Mouse (Mus musculus): Measurements from ENCODE around the gene Mmp11. TPM values are rescaled to one million over a fixed set of nuclear protein-coding genes. Genes with fewer than 3 reads are reported as not detected.

Mmp11 gene
- polyA plus RNA-seq, 1 experiment: 4.1 TPM

DNA sequence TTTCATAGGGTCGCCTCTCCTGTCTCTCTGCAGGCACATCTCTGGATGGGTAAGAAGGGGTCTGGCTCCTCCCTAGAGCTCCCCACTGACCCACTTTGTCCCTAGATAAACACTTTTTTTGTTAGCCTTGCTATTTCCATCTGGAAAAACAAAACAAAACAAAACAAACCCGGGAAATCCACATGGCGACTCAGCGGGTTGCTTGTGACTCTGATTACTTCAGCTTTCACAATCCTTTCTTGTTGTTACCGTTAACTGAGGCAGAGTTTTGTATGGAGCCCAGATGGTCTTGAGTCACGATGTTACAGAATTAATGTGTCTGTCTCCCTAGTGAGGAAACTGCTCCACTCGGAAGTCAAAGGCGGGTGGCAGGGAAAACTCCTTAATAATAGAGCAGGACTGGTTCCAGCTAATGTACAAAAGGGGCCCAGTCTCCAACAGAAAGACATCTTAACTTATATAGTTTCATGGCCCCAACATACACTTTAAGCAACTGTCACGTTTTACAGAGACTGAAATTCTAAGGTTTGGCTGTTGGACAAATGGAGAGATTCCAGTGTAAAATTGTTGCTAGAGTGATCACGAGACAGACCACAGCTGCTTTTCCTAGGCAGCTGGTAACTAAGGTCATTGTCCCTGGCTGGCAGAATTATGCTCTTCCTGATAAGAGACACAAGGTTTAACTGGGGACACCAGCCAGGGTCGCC is 7.9 kb upstream of the Mmp11 start:
- Histone ChIP-seq H3K4me1 (ENCODE audit: control insufficient read depth, insufficient read depth, insufficient read length, low read length) (peaks cover 5% of the 10 kb centered on the region; the same call in 1 of the 2 replicates), H3K27ac (replicated peaks; ENCODE audit: low read depth, low read length) (peak overlapping the region; percentile 59), H3K4me3 (ENCODE audit: insufficient read depth, low read depth, low read length) (no peak overlapping the region)

DNA sequence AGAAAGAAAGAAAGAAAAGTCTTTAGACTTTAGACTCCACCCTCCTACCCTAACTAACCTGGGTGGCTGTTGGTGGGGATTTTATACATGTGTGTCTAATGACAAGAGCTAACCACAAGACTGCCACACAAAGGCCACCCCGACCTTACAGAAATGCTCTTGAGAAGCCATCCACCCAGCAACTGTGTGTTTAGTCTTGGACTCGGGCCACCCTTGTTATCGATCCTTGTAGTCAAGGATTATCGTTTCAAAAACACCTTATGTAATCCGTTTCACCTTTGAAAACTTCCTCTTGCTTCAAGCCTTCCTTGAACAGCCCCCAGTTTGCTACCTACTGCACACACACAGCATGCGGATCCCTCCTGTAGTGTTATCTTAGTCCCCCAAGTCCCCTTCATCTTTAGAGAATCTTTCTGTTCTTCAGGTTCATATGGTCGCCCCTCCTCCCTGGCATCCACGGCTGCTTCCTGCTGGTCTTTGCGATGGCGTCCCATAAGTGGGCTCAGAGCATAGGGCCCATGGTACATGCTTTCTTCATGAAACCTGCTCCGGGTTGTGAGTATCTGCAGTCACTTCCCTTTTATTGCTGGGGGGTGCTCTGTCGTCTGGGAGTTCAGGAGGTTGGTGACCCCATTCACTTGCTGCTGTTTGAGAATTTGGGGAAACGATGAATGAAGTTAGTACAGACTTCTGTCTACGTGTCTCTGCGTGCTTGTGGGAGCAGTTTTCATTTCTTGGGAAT is 6.6 kb upstream of the Mmp11 start, which contains the start of gene Vpreb3:
Vpreb3 (plus strand) TSS at position 322 of the 742 bp plus-strand sequence.
- peak within 1 kb of the TSS; percentile 59; the same call in 1 of the 2 replicates for H3K27ac ChIP-seq (replicated peaks; ENCODE audit: low read depth, low read length)
- H3K4me1 ChIP-seq (ENCODE audit: control insufficient read depth, insufficient read depth, insufficient read length, low read length): peaks cover 5% of the 10 kb centered on the region; the same call in 1 of the 2 replicates
- no peak within 1 kb of the TSS for H3K4me3 ChIP-seq (ENCODE audit: insufficient read depth, low read depth, low read length)

DNA sequence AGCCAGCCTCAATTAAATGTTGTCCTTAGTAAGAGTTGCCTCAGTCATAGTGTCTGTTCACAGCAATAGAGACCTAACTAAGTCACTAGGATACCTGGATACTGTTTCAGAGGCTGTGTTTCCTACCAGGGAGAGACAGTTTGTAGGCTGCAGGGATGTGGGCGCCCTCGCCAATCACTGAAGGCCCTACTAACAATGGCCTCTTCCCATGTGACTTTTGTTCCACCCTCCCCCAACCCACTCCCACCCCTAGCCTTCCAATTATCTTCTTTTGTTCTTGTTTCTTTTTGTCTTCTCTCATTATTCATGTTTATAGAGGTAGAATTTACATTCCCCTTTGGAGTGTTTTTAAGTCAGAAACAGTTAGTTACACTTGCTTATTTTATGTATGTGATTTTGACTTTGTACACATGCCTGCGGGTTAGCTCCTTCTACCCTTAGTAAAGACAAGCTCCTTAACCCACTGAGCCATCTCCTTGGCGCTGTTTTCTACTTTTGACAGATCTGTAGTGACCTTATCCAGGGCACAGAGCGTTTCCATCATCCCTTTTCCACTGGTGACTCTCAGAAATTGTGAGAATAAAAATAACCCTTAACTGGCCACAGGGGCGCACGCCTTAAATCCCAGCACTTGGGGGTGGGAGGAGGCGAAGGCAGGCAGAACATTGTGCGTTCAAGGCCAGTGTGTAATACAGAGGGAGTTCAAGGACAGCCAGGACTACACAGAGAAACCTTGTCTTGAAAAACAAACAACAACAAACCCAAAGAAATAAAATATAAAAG is 4.9 kb upstream of the Mmp11 start:
- Histone ChIP-seq H3K4me3 (ENCODE audit: insufficient read depth, low read depth, low read length) (no peak overlapping the region), H3K27ac (replicated peaks; ENCODE audit: low read depth, low read length) (no peak overlapping the region), H3K4me1 (ENCODE audit: control insufficient read depth, insufficient read depth, insufficient read length, low read length) (peaks cover 5% of the 10 kb centered on the region; the same call in 1 of the 2 replicates)

DNA sequence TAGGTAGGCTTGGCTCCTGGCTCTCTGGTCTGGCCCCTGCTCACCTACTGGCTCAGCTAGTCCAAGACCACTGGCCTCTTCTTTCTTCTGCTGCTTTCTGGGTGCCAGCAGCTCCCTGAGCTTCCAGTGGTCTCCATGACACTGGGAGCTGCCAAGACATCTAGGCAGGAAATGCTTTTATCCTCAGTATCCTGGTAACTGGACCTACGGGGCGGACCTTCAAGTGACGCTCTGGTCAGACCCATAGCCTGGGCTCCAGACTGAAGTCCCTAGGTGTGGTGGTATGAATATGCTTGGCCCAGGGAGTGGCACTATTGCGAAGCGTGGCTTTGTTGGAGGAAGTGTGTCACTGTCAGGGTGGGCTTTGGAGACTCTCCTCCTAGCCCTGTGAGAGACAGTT is 4.2 kb upstream of the Mmp11 start, which contains the start of gene Gm867:
Gm867 (minus strand) TSS at position 153 of the 400 bp plus-strand sequence.
- peaks cover 5% of the 10 kb centered on the region; the same call in 1 of the 2 replicates for H3K4me1 ChIP-seq (ENCODE audit: control insufficient read depth, insufficient read depth, insufficient read length, low read length)
- no peak within 1 kb of the TSS; the same call in 1 of the 2 replicates for H3K27ac ChIP-seq (replicated peaks; ENCODE audit: low read depth, low read length)
- no peak within 1 kb of the TSS for H3K4me3 ChIP-seq (ENCODE audit: insufficient read depth, low read depth, low read length)

DNA sequence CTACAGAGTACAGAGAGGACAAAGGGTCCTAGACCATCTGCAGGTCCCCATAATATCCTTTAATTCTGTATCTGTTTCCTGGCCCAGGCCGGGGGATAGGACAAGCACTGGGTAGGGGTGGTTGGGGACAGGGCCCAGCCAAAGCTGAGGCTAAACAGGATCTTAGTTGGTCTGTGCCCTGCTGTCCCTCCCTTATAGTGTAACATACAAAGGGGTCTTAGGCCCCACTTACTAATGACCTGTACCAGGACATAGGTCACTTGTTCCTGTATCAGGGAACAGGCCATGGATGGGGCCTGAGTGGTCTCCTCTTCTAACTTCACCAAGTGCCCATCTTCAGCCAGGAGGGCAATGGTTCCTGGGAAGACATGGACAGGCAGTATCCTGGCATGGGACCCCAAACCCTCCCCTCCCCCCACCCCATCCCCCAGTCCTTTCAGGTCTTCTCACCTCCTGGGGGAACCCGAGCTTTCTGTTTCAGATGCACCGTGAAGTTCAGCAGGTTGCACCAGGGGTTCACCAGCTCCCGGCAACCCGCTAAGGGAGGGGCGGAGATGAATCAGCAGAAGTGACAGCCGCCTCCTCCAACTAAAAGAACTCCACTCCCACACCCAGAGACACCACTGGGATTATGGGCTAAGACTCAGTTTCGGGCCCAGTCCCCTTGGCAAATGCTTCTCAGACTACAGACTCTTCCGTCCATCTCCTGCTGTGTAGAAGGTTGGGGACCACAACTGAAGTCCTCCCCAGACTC is 3.4 kb upstream of the Mmp11 start:
- no peak overlapping the region for H3K4me3 ChIP-seq (ENCODE audit: insufficient read depth, low read depth, low read length)
- no peak overlapping the region; the same call in 1 of the 2 replicates for H3K27ac ChIP-seq (replicated peaks; ENCODE audit: low read depth, low read length)
- peaks cover 8% of the 10 kb centered on the region; the same call in 1 of the 2 replicates for H3K4me1 ChIP-seq (ENCODE audit: control insufficient read depth, insufficient read depth, insufficient read length, low read length)

DNA sequence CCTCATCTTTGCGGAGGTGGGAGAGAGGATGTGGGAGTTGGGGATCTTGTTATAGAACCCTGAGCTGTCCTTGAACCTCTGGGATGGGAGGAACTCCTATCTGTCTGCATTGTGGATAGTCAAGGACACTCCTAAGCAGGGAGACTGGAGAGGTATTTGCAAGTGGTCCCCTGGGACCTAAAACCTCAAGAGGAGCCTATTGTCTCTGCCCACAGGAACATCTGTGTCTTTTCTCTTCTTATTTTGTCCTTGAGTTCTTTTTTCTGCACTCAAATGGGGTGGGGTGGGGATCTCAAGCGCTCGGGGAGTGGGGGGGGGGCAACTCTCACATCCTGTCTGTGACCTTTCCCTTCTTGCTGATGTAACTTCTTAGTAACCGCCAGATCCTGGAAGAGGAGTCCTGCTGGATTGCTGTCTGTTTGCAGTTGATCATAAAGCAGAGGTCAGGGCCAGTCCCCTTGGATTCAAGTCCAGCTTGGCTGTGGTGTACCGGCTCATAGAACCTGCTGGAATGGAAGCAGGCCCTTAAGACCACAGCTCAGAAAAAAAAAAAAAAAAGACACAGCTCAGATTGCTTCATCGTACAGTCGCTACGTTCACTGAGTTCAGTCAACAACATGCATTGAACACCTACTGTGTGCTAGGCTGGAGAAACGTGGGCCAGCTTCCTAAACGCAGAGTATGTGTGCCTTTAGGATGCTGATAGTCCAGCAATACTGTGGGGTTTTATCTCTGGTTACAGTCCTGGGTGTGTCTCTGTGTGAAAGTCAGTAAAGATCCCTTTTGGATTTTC is 1.8 kb upstream of the Mmp11 start:
- peaks cover 5% of the 10 kb centered on the region for H3K4me1 ChIP-seq (ENCODE audit: control insufficient read depth, insufficient read depth, insufficient read length, low read length)
- peak overlapping the region; percentile 77 for H3K27ac ChIP-seq (replicated peaks; ENCODE audit: low read depth, low read length)
- H3K4me3 ChIP-seq (ENCODE audit: insufficient read depth, low read depth, low read length): peak overlapping the region; percentile 83

DNA sequence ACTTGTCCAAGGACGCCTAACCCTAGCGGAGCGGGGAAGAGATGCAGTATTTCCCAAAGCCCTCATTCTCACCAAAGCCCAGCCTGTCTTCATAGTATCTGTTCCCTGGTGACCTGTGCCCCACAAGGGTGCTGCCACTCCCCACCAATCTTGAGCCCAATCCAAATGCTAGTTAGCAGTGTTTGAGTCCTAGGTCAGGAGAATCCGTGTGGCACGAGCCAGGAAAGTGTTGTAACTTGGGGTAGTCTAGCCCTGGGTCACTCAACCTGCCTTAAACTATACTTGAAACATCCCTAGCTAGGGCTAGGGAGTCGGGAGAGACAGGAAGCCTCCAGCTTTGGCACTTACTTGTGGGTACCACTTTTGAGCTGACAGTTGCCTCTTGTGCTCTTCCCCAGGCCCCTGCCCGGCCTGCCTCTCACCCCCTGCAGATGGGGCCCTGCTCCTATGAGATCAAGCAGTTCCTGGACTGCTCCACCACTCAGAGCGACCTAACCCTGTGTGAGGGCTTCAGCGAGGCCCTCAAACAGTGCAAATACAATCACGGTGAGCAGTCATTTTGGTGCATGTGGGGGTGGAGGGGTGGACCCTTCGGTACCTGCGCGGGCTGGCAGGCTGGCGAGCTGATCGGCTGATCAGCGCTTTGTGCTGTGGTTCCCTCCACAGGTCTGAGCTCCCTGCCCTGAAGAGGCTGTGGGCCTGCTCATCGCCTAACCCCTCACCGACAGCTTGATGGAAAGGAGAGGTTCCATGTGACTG is 792 bp upstream of the Mmp11 start:
- Histone ChIP-seq H3K27ac (replicated peaks; ENCODE audit: low read depth, low read length) (peak overlapping the region; percentile 70), H3K4me1 (ENCODE audit: control insufficient read depth, insufficient read depth, insufficient read length, low read length) (peaks cover 12% of the 10 kb centered on the region), H3K4me3 (ENCODE audit: insufficient read depth, low read depth, low read length) (peak overlapping the region; percentile 83)

DNA sequence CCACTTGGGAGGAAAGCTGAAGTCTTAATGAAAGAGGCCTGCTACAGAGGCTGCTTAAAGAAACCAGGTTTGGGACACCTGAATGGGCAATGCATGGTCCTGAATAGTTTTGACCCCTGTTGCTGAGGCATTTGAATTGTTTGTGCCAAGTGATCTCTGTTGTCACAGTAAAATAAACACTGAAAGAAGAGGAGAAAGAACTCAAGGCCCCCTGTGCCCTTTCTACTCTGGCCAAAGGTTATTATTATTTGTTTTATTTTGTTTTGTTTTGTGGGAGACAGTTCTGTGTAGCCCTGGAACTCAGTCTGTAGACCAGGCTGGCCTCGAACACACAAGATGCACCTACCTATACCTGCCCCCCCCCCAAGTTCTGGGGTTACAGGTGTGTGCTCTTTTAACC is 1.3 kb downstream of the Mmp11 start:
- H3K4me3 ChIP-seq (ENCODE audit: insufficient read depth, low read depth, low read length): no peak overlapping the region; the same call in 1 of the 2 replicates
- peaks cover 16% of the 10 kb centered on the region for H3K4me1 ChIP-seq (ENCODE audit: control insufficient read depth, insufficient read depth, insufficient read length, low read length)
- H3K27ac ChIP-seq (replicated peaks; ENCODE audit: low read depth, low read length): no peak overlapping the region

DNA sequence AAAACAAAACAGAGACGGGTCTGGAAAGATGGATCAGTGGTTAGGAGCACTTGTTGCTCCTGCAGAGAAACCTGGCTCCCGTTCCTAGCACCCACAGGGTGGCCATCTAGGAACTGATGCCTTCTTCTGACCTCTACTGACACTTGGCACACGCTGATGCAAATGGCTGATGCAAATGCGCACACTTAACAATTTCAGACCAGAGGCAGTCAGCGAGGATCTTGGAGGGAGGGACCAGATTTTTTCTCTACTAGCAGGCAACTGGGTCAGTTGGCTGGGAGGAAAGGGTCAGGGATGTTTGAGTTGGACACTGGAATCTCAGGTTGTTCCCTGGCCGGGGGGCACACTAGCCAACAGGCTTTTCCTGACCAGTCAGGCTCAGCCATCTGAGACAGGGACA is 3.4 kb downstream of the Mmp11 start, which contains the start of gene Chchd10:
Chchd10 (plus strand) TSS at position 240 of the 400 bp plus-strand sequence.
- Histone ChIP-seq H3K4me1 (ENCODE audit: control insufficient read depth, insufficient read depth, insufficient read length, low read length) (peaks cover 16% of the 10 kb centered on the region), H3K27ac (replicated peaks; ENCODE audit: low read depth, low read length) (peak within 1 kb of the TSS; percentile 37; the same call in 1 of the 2 replicates), H3K4me3 (ENCODE audit: insufficient read depth, low read depth, low read length) (peak within 1 kb of the TSS; percentile 89)

DNA sequence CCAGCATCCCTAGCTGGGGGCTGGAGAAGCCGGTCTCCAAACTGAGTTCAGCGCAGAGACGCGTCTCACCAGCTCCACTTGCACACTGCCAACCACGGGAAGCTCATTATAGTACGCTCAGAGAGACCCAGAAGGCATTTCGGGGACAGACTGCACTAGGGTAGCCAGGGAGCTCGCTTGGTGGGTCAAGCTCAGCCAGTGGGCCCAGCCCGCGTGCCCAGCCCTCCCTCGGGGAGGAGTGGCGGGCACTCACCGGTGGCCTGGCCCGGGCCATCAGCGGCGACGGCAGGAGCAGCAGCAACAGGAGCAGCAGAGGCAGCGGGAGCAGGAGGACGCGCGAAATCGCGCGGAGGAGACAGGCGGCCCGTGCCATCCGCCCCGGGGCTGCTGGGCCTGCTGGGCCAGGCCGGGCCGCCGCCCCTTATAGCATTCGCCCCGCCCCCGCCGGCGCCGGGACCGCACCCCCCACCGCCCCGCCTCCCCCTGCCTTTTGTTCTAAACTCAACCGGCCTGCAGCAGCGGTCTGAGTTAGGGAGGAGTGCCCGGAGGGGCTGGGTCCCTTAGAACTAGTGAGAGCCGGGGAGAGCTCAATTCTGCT is 4.1 kb downstream of the Mmp11 start:
- H3K27ac ChIP-seq (replicated peaks; ENCODE audit: low read depth, low read length): peak overlapping the region; percentile 37; the same call in 1 of the 2 replicates
- H3K4me1 ChIP-seq (ENCODE audit: control insufficient read depth, insufficient read depth, insufficient read length, low read length): peaks cover 16% of the 10 kb centered on the region
- peak overlapping the region; percentile 89 for H3K4me3 ChIP-seq (ENCODE audit: insufficient read depth, low read depth, low read length)

DNA sequence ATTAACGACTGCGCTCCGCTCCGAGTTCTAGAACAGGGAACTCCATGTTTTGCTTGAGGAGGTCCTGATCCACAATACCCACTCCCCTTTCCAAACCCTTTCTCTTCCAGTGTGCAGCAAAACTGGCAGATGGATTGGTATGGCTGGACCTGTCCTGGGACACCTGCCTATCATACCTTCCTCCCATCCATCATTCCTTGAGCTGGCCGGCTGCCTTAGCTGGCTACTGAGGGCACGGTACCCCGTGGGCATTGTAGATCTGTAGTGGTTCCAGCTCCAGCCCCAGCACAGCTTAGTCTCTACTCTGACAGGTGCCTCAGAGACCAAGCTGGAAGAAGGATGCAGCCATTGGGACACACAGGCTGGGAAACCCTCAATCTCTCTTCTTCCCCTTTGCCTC is 5.0 kb downstream of the Mmp11 start:
- H3K4me3 ChIP-seq (ENCODE audit: insufficient read depth, low read depth, low read length): peak overlapping the region; percentile 89
- no peak overlapping the region for H3K27ac ChIP-seq (replicated peaks; ENCODE audit: low read depth, low read length)
- peaks cover 16% of the 10 kb centered on the region for H3K4me1 ChIP-seq (ENCODE audit: control insufficient read depth, insufficient read depth, insufficient read length, low read length)

DNA sequence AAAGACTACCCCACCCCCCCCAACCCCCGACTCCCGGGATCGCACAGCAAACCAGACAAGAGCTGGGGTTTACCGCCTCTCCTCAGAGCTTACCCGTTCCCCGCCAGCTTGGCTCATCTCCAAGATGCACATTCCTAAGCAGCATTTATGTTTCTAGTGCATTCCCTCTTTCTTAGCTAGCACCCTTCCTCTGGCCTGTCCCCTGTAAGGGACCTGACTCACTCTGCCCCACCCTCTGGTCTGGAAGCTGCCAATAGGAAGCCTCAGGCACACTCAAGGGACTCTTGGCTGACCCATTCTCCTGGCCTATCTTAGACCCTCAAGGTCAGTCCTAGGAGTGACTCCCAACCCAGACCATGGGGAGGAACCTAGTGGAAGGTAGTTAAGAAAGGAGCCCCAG is 6.0 kb downstream of the Mmp11 start:
- 0 out of 2 replicates have a peak overlapping the region, but pooled peaks have one; percentile 12 for H3K4me3 ChIP-seq (ENCODE audit: insufficient read depth, low read depth, low read length)

DNA sequence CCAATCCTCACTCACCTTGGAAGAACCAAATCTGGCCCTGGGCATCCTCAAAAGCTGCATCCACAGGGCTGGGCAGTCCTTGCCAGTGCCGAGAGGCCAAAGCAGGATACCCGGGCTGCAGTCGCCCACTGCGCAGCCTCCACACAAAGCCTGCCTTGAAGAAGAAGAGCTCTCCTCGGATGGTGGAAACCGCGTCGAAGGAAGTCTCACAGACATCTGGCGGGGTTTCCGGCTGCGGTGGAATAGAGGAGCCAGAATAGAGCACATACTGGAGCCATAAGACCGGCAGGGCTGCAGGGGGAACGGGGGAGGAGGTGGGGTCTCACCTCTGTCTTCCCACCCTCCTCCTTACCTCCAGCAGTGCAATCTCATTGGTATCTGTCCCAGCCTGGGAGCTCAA is 9.9 kb downstream of the Mmp11 start:
- no peak overlapping the region for H3K4me3 ChIP-seq (ENCODE audit: insufficient read depth, low read depth, low read length)
- no peak overlapping the region for H3K27ac ChIP-seq (replicated peaks; ENCODE audit: low read depth, low read length)
- 0 out of 2 replicates have a peak, but pooled peaks cover 4% of the 10 kb centered on the region for H3K4me1 ChIP-seq (ENCODE audit: control insufficient read depth, insufficient read depth, insufficient read length, low read length)

More for the DNA sequence above, 6.0 kb downstream of the Mmp11 start:
- no peak overlapping the region for H3K27ac ChIP-seq (replicated peaks; ENCODE audit: low read depth, low read length)
- H3K4me1 ChIP-seq (ENCODE audit: control insufficient read depth, insufficient read depth, insufficient read length, low read length): peaks cover 15% of the 10 kb centered on the region

All from brown adipose tissue, adult 24 weeks (tissue).